Comparison of ENCODE assay signal across 8 mouse cellular contexts in genomic region chr1:177555471-177556291, GRCm38 (mm10).
DNase-seq lines count a peak whose midpoint lies in the region; TF ChIP-seq lines count a peak whose summit lies in the region.

No protein-coding gene starts in this region.

- peak overlapping the region; percentile 51 for H3K4me3 ChIP-seq in bone marrow macrophage, adult 2 months (ENCODE audit: insufficient read depth, low read length)
- H3K4me3 ChIP-seq in heart, embryonic 10.5 days, result no peak overlapping the region
- H3K4me3 ChIP-seq in small intestine, adult 2 months (ENCODE audit: low read depth, low read length), result peak overlapping the region; percentile 45

- H3K9me3 ChIP-seq in heart, embryonic 10.5 days, result no peaks in the 10 kb centered on the region

- TF ChIP-seq POLR2A in bone marrow macrophage, adult 2 months (IDR thresholded peaks at IDR 0.05; ENCODE audit: borderline replicate concordance, low read depth, low read length), result no peak
- no peak for TF ChIP-seq POLR2A in small intestine, adult 2 months (IDR thresholded peaks at IDR 0.05; ENCODE audit: low read depth, low read length)

- no peak overlapping the region for H3K27ac ChIP-seq in bone marrow macrophage, adult 2 months (ENCODE audit: insufficient read depth, low read depth, low read length)
- peak overlapping the region; percentile 73 for H3K27ac ChIP-seq in heart, embryonic 10.5 days
- peak overlapping the region; percentile 95 for H3K27ac ChIP-seq in small intestine, adult 2 months (ENCODE audit: insufficient read depth, low read depth, low read length)

- 40% methylated on average over 15 of the region's 15 CpGs for WGBS in heart, embryonic 10.5 days
- WGBS in small intestine, adult 2 months, result 12% methylated on average over 15 of the region's 15 CpGs

- H3K36me3 ChIP-seq in heart, embryonic 10.5 days, result no peaks in the 10 kb centered on the region
- no peaks in the 10 kb centered on the region for H3K36me3 ChIP-seq in small intestine, adult 2 months (ENCODE audit: control insufficient read depth, insufficient read depth, low read length)

- no peaks in the 10 kb centered on the region for H3K27me3 ChIP-seq in heart, embryonic 10.5 days (ENCODE audit: insufficient read depth, poor library complexity, severe bottlenecking)
- H3K27me3 ChIP-seq in small intestine, adult 2 months (ENCODE audit: control insufficient read depth, insufficient read depth, low read length), result no peaks in the 10 kb centered on the region

- TF ChIP-seq CTCF in bone marrow macrophage, adult 2 months (IDR thresholded peaks at IDR 0.05; ENCODE audit: low read depth, low read length), result no peak
- no peak for TF ChIP-seq CTCF in small intestine, adult 2 months (IDR thresholded peaks at IDR 0.05; ENCODE audit: extremely low read depth, insufficient read length, insufficient replicate concordance, low read depth, low read length)

- DNase-seq in B cell, adult 2 months, result peak; percentile 7 to 11
- no peak for DNase-seq in heart, embryonic 10.5 days (ENCODE audit: low spot score)
- DNase-seq in kidney, postnatal 14 days, result peak; percentile 19
- DNase-seq in lung, postnatal 36 days, result peak; percentile 24
- DNase-seq in layer of hippocampus, postnatal 10 days (ENCODE audit: low spot score in 2 of 2), result no peak
- DNase-seq in spleen, postnatal 14 days (ENCODE audit: low spot score in 2 of 2), result no peak

- no peaks in the 10 kb centered on the region for H3K4me1 ChIP-seq in bone marrow macrophage, adult 2 months (ENCODE audit: control insufficient read depth, insufficient read depth, low read length)
- peaks cover 11% of the 10 kb centered on the region for H3K4me1 ChIP-seq in heart, embryonic 10.5 days
- peaks cover 22% of the 10 kb centered on the region for H3K4me1 ChIP-seq in small intestine, adult 2 months (ENCODE audit: control insufficient read depth, insufficient read depth, insufficient read length, low read length)

Comparison
In these comparisons a context has a peak if more than half of its experiments do, and no peak if none do; other contexts are left out.
1. DNase-seq: peak in B cell, adult 2 months (2 of 2), kidney, postnatal 14 days (single experiment) and lung, postnatal 36 days (single experiment); none in heart, embryonic 10.5 days (single experiment), layer of hippocampus, postnatal 10 days (0 of 2) and spleen, postnatal 14 days (0 of 2).